Mouse (Mus musculus): ENCODE results near the gene Scp2.

DNA sequence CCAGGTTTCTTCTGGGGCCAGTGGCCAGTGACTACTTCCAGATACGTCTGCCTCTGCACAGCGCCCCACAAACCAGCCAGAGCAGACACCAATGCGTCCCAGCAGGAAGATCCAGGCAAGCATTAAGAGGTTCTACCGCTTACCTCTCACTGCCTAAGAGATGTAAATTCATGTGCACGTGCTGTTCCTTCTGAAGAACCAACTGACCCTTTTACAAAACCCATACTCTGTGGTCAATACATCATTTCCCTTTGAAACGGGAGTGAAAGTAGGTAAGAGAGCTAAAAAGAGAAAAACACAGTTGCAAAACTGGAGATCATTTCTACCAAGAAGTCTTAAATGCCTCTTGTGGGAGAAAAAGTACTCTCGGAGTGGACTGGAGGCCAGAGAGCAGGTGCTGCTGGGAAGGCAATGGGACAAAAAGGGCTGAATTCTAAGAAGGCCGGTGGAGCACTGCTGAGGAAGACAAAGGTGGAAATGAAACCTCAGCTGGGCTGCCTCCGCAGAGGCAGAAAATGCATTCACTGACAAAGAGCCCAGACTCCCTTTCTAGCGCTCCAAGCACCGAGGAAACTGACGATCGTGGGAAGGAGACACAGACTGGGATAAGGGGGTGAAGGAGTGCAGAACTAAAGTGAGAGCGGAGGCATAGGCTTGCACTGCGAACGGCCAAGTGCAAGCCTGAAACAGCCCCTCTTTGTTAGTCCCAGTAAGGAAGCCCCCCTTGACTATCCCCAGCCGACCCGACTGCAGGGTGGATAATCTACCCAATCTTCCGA lies 85.0 kb downstream of the Scp2 start:
- TF ChIP-seq POLR2A (IDR thresholded peaks at IDR 0.05; ENCODE audit: borderline replicate concordance, insufficient read depth, low read length) (no peak), CTCF (IDR thresholded peaks at IDR 0.05; ENCODE audit: borderline replicate concordance, insufficient read depth, low read depth, low read length) (no peak)
